Mouse (Mus musculus) embryonic fibroblast, embryonic 13.5 days (primary cell): ENCODE measurements at regions not wholly inside any gene's neighbourhood (a gene's known extent, or its start where the extent isn't known, plus 50 kb on each side); places are given as distances from the start of the nearest gene placed in this dataset.

ENCODE experiments used
- CTCF ChIP-seq: IDR thresholded peaks from 2 replicates; pipeline ENCODE4 v1.5.1; 2011; ENCODE audit warnings: mild to moderate bottlenecking, control low read depth, low read length, moderate library complexity, borderline replicate concordance; ENCODE audit not compliant: insufficient read depth
- POLR2A ChIP-seq: IDR thresholded peaks from 2 replicates; pipeline ENCODE4 v1.6.1; 2011; ENCODE audit warnings: low read depth, mild to moderate bottlenecking, control low read depth, low read length, moderate library complexity

- TF ChIP-seq POLR2A (no peak), CTCF (no peak)
Observed at GRCm38 (mm10) chr1:183946241-183946640, 66.9 kb upstream of the Dusp10 start.
